Mouse (Mus musculus): Measurements from ENCODE around the gene Fxyd7.

DNA sequence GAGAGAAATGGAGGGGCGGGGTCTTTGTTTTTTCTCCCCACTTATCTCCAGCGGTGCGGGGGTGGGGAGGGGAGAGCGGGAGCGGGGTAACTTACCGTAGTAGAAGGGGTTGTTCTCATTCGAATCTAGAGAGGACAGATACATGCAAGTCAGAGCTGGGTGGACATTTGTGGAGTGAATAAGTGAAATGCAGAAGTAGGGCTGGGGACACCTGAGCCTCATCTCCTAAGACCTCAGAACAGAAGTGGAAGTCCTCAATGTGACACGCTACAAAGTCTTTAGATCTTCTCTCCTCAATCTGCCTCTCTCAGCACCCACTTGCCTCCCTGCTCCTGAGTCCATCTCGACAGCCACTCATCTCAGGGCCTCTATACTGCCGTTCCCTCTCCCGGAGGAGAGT lies 16.0 kb downstream of the Fxyd7 start:
- TF ChIP-seq TAL1 (IDR thresholded peaks at IDR 0.05; ENCODE audit: low read length) = no peak
- TF ChIP-seq GATA1 (IDR thresholded peaks at IDR 0.05; ENCODE audit: low read length) = no peak
